In genomic region chr11:113981732-113982503, GRCm38 (mm10) we compare ENCODE assay signal across 9 mouse cellular contexts.
DNase-seq lines count a peak whose midpoint lies in the region; ATAC-seq and TF ChIP-seq lines count a peak whose summit lies in the region.
"Had no signal": no experiment of that assay in that cellular context is flagged by ENCODE, and none has a peak within 500 bp of the region (broad histone marks: within the 10 kb centered on the region; RNA-seq: fewer than 3 reads in every experiment).

No protein-coding gene starts in this region.

- no peaks in the 10 kb centered on the region for H3K9me3 ChIP-seq in limb, embryonic 14.5 days (ENCODE audit: control insufficient read depth, low read length)
- no peaks in the 10 kb centered on the region for H3K9me3 ChIP-seq in limb, embryonic 10.5 days (replicated peaks)
- H3K9me3 ChIP-seq in hindbrain, embryonic 12.5 days (replicated peaks): no peaks in the 10 kb centered on the region
- no peaks in the 10 kb centered on the region for H3K9me3 ChIP-seq in neural tube, embryonic 14.5 days (ENCODE audit: control insufficient read depth, low read length)

- no peak for TF ChIP-seq POLR2A in limb, embryonic 14.5 days (IDR thresholded peaks at IDR 0.05; ENCODE audit: borderline replicate concordance, extremely low read depth, insufficient read depth, insufficient read length)

- 27% methylated on average over 7 of the region's 7 CpGs for WGBS in limb, embryonic 14.5 days
- WGBS in limb, embryonic 10.5 days: 54% methylated on average over 7 of the region's 7 CpGs
- WGBS in hindbrain, embryonic 12.5 days: 15% methylated on average over 7 of the region's 7 CpGs
- whole genome bisulfite sequencing in neural tube, embryonic 14.5 days: 7% methylated on average over 7 of the region's 7 CpGs

- no peak overlapping the region for H3K27ac ChIP-seq in limb, embryonic 14.5 days (replicated peaks; ENCODE audit: low read depth, low read length)
- H3K27ac ChIP-seq in limb, embryonic 10.5 days: no peak overlapping the region
- H3K27ac ChIP-seq in hindbrain, embryonic 12.5 days: peak overlapping the region; percentile 87
- H3K27ac ChIP-seq in neural tube, embryonic 14.5 days (ENCODE audit: low read depth, low read length): peak overlapping the region; percentile 55
- H3K27ac ChIP-seq: kidney, postnatal 0 days had no signal

- no peaks in the 10 kb centered on the region; the same call in 1 of the 2 replicates for H3K27me3 ChIP-seq in limb, embryonic 14.5 days (ENCODE audit: control insufficient read depth, insufficient read depth, low read length)
- H3K27me3 ChIP-seq in limb, embryonic 10.5 days (ENCODE audit: low read depth, poor library complexity, severe bottlenecking): no peaks in the 10 kb centered on the region
- H3K27me3 ChIP-seq in hindbrain, embryonic 12.5 days: no peaks in the 10 kb centered on the region
- H3K27me3 ChIP-seq in neural tube, embryonic 14.5 days (ENCODE audit: control insufficient read depth, insufficient read depth, low read length): no peaks in the 10 kb centered on the region

- H3K4me2 ChIP-seq in limb, embryonic 14.5 days (replicated peaks; ENCODE audit: low read depth, low read length, severe bottlenecking): no peak overlapping the region
- no peak overlapping the region for H3K4me2 ChIP-seq in hindbrain, embryonic 12.5 days (replicated peaks)
- no peak overlapping the region for H3K4me2 ChIP-seq in neural tube, embryonic 14.5 days (ENCODE audit: low read depth, low read length)

- peak; percentile 24; the same call in 1 of the 2 replicates for ATAC-seq in limb, embryonic 14.5 days (ENCODE audit: low FRiP score, low read depth)
- peak; percentile 85 for ATAC-seq in hindbrain, embryonic 12.5 days (ENCODE audit: low FRiP score)
- peak; percentile 81 for ATAC-seq in neural tube, embryonic 14.5 days (ENCODE audit: low read depth)

- peaks cover 22% of the 10 kb centered on the region for H3K4me1 ChIP-seq in limb, embryonic 14.5 days (ENCODE audit: control insufficient read depth, insufficient read depth, low read length)
- peaks cover 34% of the 10 kb centered on the region for H3K4me1 ChIP-seq in limb, embryonic 10.5 days
- peaks cover 61% of the 10 kb centered on the region for H3K4me1 ChIP-seq in hindbrain, embryonic 12.5 days
- peaks cover 22% of the 10 kb centered on the region for H3K4me1 ChIP-seq in neural tube, embryonic 14.5 days (ENCODE audit: control insufficient read depth, insufficient read depth, low read length)

- no peak overlapping the region for H3K4me3 ChIP-seq in limb, embryonic 14.5 days (replicated peaks; ENCODE audit: low read length)
- H3K4me3 ChIP-seq in limb, embryonic 10.5 days: no peak overlapping the region
- no peak overlapping the region for H3K4me3 ChIP-seq in hindbrain, embryonic 12.5 days
- H3K4me3 ChIP-seq in neural tube, embryonic 14.5 days (ENCODE audit: low read depth, low read length): no peak overlapping the region

- H3K9ac ChIP-seq in limb, embryonic 14.5 days (ENCODE audit: low read depth, low read length, severe bottlenecking): no peak overlapping the region
- H3K9ac ChIP-seq in hindbrain, embryonic 12.5 days: no peak overlapping the region
- no peak overlapping the region for H3K9ac ChIP-seq in neural tube, embryonic 14.5 days (replicated peaks; ENCODE audit: low read depth, low read length)

- peak; percentile 7 for DNase-seq in cerebellum, adult 9-11 months
- DNase-seq in cerebellum, adult 18-20 months: no peak
- DNase-seq in limb, embryonic 14.5 days (ENCODE audit: low spot score): peak; percentile 47
- no peak for DNase-seq in limb, embryonic 10.5 days (ENCODE audit: low spot score)
- no peak for DNase-seq in spleen, postnatal 36 days (ENCODE audit: low spot score in 2 of 2)
- DNase-seq in thymus, postnatal 4 days: no peak

- H3K36me3 ChIP-seq in limb, embryonic 14.5 days (ENCODE audit: control insufficient read depth, insufficient read depth, low read length): no peaks in the 10 kb centered on the region
- no peaks in the 10 kb centered on the region for H3K36me3 ChIP-seq in limb, embryonic 10.5 days
- no peaks in the 10 kb centered on the region for H3K36me3 ChIP-seq in hindbrain, embryonic 12.5 days
- no peaks in the 10 kb centered on the region for H3K36me3 ChIP-seq in neural tube, embryonic 14.5 days (ENCODE audit: control insufficient read depth, insufficient read depth, low read length)

Comparison
In these comparisons a context has a peak if more than half of its experiments do, and no peak if none do; other contexts are left out.
1. DNase-seq: peak in cerebellum, adult 9-11 months (single experiment) and limb, embryonic 14.5 days (single experiment); none in cerebellum, adult 18-20 months (0 of 2), limb, embryonic 10.5 days (single experiment), spleen, postnatal 36 days (0 of 2) and thymus, postnatal 4 days (single experiment).
2. ATAC-seq: peak in every context shown above with its lines; median percentile 85 in hindbrain, embryonic 12.5 days; 81 in neural tube, embryonic 14.5 days; 24 in limb, embryonic 14.5 days.
3. H3K27ac ChIP-seq: peak in hindbrain, embryonic 12.5 days (single experiment) and neural tube, embryonic 14.5 days (single experiment); none in limb, embryonic 14.5 days (single experiment) and limb, embryonic 10.5 days (single experiment).